Mouse (Mus musculus): Measurements from ENCODE around the gene Myocd.

GRCm38 (mm10) chr11:65202236-65202635 lies 67.6 kb downstream of the Myocd start:
- no peak for TF ChIP-seq EP300 (IDR thresholded peaks at IDR 0.05; ENCODE audit: insufficient read depth, low read depth, low read length)
- TF ChIP-seq CTCF (IDR thresholded peaks at IDR 0.05) = no peak

All from heart, adult 2 months (tissue).